31 mouse cellular contexts compared by ENCODE assay signal in genomic region chr16:31901886-31902285, GRCm38 (mm10). TPM values are rescaled to one million over a fixed set of nuclear protein-coding genes. Genes with fewer than 3 reads are reported as not detected.
"Had no signal": no experiment of that assay in that cellular context is flagged by ENCODE, and none has a peak within 500 bp of the region (broad histone marks: within the 10 kb centered on the region; RNA-seq: fewer than 3 reads in every experiment).

No protein-coding gene starts in this region.

- H3K36me3 ChIP-seq: heart, embryonic 13.5 days; heart, embryonic 15.5 days; hindbrain, embryonic 10.5 days; hindbrain, embryonic 12.5 days; intestine, embryonic 15.5 days; limb, embryonic 10.5 days; limb, embryonic 12.5 days; liver, embryonic 13.5 days had no signal

- DNase-seq: gastrocnemius, adult 2 months; gastrocnemius, postnatal 10 days; gastrocnemius, postnatal 25 days; heart, adult 18-20 months; heart, postnatal 14 days; heart, postnatal 4 days; kidney, adult 18-20 months; kidney, adult 8-10 months; kidney, postnatal 10 days; kidney, postnatal 25 days; kidney, postnatal 4 days; liver; liver, embryonic 13.5 days had no signal

- H3K4me3 ChIP-seq: gastrocnemius, adult 2 months; heart, embryonic 13.5 days; heart, embryonic 15.5 days; hindbrain, embryonic 10.5 days; hindbrain, embryonic 12.5 days; intestine, embryonic 15.5 days; layer of hippocampus, adult 2 months; limb, embryonic 10.5 days; limb, embryonic 12.5 days; liver, embryonic 13.5 days had no signal

- H3K9me3 ChIP-seq: heart, embryonic 13.5 days; heart, embryonic 15.5 days; intestine, embryonic 15.5 days; liver, embryonic 13.5 days had no signal

- H3K27ac ChIP-seq: gastrocnemius, adult 2 months; heart, embryonic 13.5 days; heart, embryonic 15.5 days; hindbrain, embryonic 10.5 days; hindbrain, embryonic 12.5 days; hindbrain, embryonic 14.5 days; intestine, embryonic 15.5 days; layer of hippocampus, adult 2 months; limb, embryonic 10.5 days; limb, embryonic 12.5 days; liver, embryonic 13.5 days had no signal

- H3K27me3 ChIP-seq: hindbrain, embryonic 12.5 days; intestine, embryonic 15.5 days had no signal

- H3K4me2 ChIP-seq: heart, embryonic 11.5 days; heart, embryonic 13.5 days; heart, embryonic 15.5 days; hindbrain, embryonic 12.5 days; hindbrain, embryonic 14.5 days; intestine, embryonic 15.5 days; limb, embryonic 12.5 days; liver, embryonic 11.5 days; liver, embryonic 13.5 days had no signal

- ATAC-seq: hindbrain, embryonic 16.5 days; inflammation-experienced regulatory T-cells, adult 6 months; intestine, embryonic 15.5 days; intestine, postnatal 0 days had no signal

- H3K9ac ChIP-seq: heart, embryonic 13.5 days; heart, embryonic 15.5 days; hindbrain, embryonic 12.5 days; hindbrain, embryonic 14.5 days; intestine, embryonic 15.5 days; limb, embryonic 12.5 days; liver, embryonic 13.5 days had no signal

RNA-seq across cellular contexts. Expression of gene Meltf, which starts 23.3 kb away (rescaled TPM):
- total RNA-seq: gastrocnemius, adult 2 months; gastrocnemius, postnatal 25 days; heart, adult 8-10 months had no signal
- polyA plus RNA-seq: heart, embryonic 11.5 days; heart, postnatal 0 days; inflammation-experienced regulatory T-cells, adult 6 months; kidney, embryonic 14.5 days had no signal

RNA-seq across cellular contexts. Expression of gene Pigz, which starts 31.8 kb away (rescaled TPM):
- total RNA-seq: granulocyte monocyte progenitor cell, adult 5-6 weeks had no signal
- polyA plus RNA-seq: heart, embryonic 11.5 days had no signal
